Mouse (Mus musculus) midbrain, postnatal 0 days (tissue): ENCODE results near the gene Gm21981. TPM values are rescaled to one million over a fixed set of nuclear protein-coding genes. Genes with fewer than 3 reads are reported as not detected.

ENCODE experiments used
- ATAC-seq: fragments of 200-750 bp; cut with Nextera tagmentation; 2 replicates; pipeline ENCODE4 v1.8.0; 2017; ENCODE audit warnings: moderate number of reproducible peaks, mild to moderate bottlenecking, moderate TSS enrichment, moderate library complexity; ENCODE audit not compliant: low FRiP score
- DNase-seq: peaks from one replicate; pipeline ENCODE4 v3.0.0-alpha.2; 2015; ENCODE audit warnings: low spot score
- H3K27ac ChIP-seq: fragments of 300-500 bp; sonication (generic); 2 replicates; pipeline ENCODE4 v1.5.1; 2014; ENCODE audit warnings: low read depth, mild to moderate bottlenecking, low read length, mixed read lengths
- H3K27me3 ChIP-seq: fragments of 300-500 bp; sonication (generic); 2 replicates; pipeline ENCODE4 v1.6.1; 2014; ENCODE audit warnings: low read length, control low read depth, mixed read lengths; ENCODE audit not compliant: insufficient read depth
- H3K36me3 ChIP-seq: fragments of 300-500 bp; sonication (generic); 2 replicates; pipeline ENCODE4 v1.6.1; 2014; ENCODE audit warnings: low read length, control low read depth, mixed read lengths; ENCODE audit not compliant: insufficient read depth
- H3K4me1 ChIP-seq: fragments of 300-500 bp; sonication (generic); 2 replicates; pipeline ENCODE4 v1.6.1; 2014; ENCODE audit warnings: mild to moderate bottlenecking, control low read depth, antibody characterized with exemption, low read length, mixed read lengths; ENCODE audit not compliant: insufficient read depth
- H3K4me2 ChIP-seq: fragments of 300-500 bp; sonication (generic); 2 replicates; pipeline ENCODE4 v1.6.1; 2014; ENCODE audit warnings: low read depth, mild to moderate bottlenecking, low read length, mixed read lengths; ENCODE audit not compliant: poor library complexity, severe bottlenecking
- H3K4me3 ChIP-seq: fragments of 300-500 bp; sonication (generic); 2 replicates; pipeline ENCODE4 v1.5.1; 2014; ENCODE audit warnings: low read depth, mild to moderate bottlenecking, low read length, moderate library complexity
- H3K9ac ChIP-seq: fragments of 300-500 bp; sonication (generic); replicated peaks from 2 replicates; pipeline ENCODE4 v1.6.1; 2014; ENCODE audit warnings: mild to moderate bottlenecking, low read length, moderate library complexity, mixed read lengths; ENCODE audit not compliant: poor library complexity, severe bottlenecking
- H3K9me3 ChIP-seq: fragments of 300-500 bp; sonication (generic); 2 replicates; pipeline ENCODE4 v1.6.1; 2016; ENCODE audit warnings: low read length, control low read depth
- CTCF ChIP-seq: IDR thresholded peaks from 2 replicates; pipeline ENCODE4 v1.5.1; 2016; ENCODE audit warnings: antibody characterized with exemption, mild to moderate bottlenecking
- WGBS: fragments of 180-500 bp; shearing (Covaris S2); extraction: QIAGEN DNeasy Blood & Tissue Kit; methylation state at CpG from one replicate; pipeline ENCODE4 v1.1.7; 2014; 5-methylcytosine and 5-hydroxymethylcytosine counted together
- polyA plus RNA-seq: library from polyadenylated mRNA; unstranded; fragments of >200 nt; fragmentation: Nextera tagmentation; extraction: Ambion mirVana; gene quantifications from 2 replicates; pipeline ENCODE4 v1.2.1, GENCODE M21; 2015
- total RNA-seq: library from RNA; depleted of rRNA; stranded (reverse); fragments of >200 nt; gene quantifications from 2 replicates; pipeline ENCODE4 v1.2.3, GENCODE M21; 2014

Gene Gm21981
- total and polyA plus RNA-seq, 2 experiments from 2014 or later = 0.56 to 5.8 TPM

- Histone ChIP-seq H3K9ac (no peak overlapping the region), H3K27me3 (no peaks in the 10 kb centered on the region), H3K9me3 (no peaks in the 10 kb centered on the region), H3K36me3 (no peaks in the 10 kb centered on the region), H3K4me2 (no peak overlapping the region), H3K4me3 (no peak overlapping the region), H3K27ac (no peak overlapping the region), H3K4me1 (no peaks in the 10 kb centered on the region)
- no peak for DNase-seq
- ATAC-seq = no peak
- 84% methylated on average over 4 of the region's 4 CpGs for WGBS
- no peak for TF ChIP-seq CTCF
Measured at GRCm38 (mm10) chr17:47721183-47721582, 26.9 kb upstream of the Gm21981 start.

GRCm38 (mm10) chr17:47715037-47715436 lies 20.8 kb upstream of the Gm21981 start:
- Histone ChIP-seq H3K9ac (no peak overlapping the region), H3K36me3 (no peaks in the 10 kb centered on the region), H3K27me3 (no peaks in the 10 kb centered on the region), H3K9me3 (no peaks in the 10 kb centered on the region), H3K4me2 (no peak overlapping the region), H3K4me3 (no peak overlapping the region), H3K4me1 (no peaks in the 10 kb centered on the region), H3K27ac (no peak overlapping the region)
- DNase-seq (no peak), ATAC-seq (no peak)
- 55% methylated on average over 3 of the region's 3 CpGs for WGBS
- no peak for TF ChIP-seq CTCF

GRCm38 (mm10) chr17:47712889-47713571 lies 18.8 kb upstream of the Gm21981 start:
- H3K27ac ChIP-seq = peak overlapping the region; percentile 55; the same call in 1 of the 2 replicates
- no peaks in the 10 kb centered on the region for H3K36me3 ChIP-seq
- no peak for TF ChIP-seq CTCF
- ATAC-seq (no peak), DNase-seq (no peak)
- H3K4me3 ChIP-seq = no peak overlapping the region
- no peaks in the 10 kb centered on the region for H3K27me3 ChIP-seq
- no peaks in the 10 kb centered on the region for H3K4me1 ChIP-seq
- H3K9me3 ChIP-seq = no peaks in the 10 kb centered on the region
- H3K9ac ChIP-seq = no peak overlapping the region
- no peak overlapping the region for H3K4me2 ChIP-seq
- 40% methylated on average over 10 of the region's 22 CpGs for WGBS

- Histone ChIP-seq H3K27me3 (no peaks in the 10 kb centered on the region), H3K4me3 (no peak overlapping the region), H3K4me2 (no peak overlapping the region), H3K4me1 (no peaks in the 10 kb centered on the region), H3K36me3 (no peaks in the 10 kb centered on the region), H3K9me3 (no peaks in the 10 kb centered on the region), H3K27ac (no peak overlapping the region), H3K9ac (no peak overlapping the region)
- DNase-seq (no peak), ATAC-seq (0 out of 2 replicates have a peak, but pooled peaks have one; percentile 9)
- 72% methylated on average over 6 of the region's 6 CpGs for WGBS
- no peak for TF ChIP-seq CTCF
Measured at GRCm38 (mm10) chr17:47711883-47712282, 17.6 kb upstream of the Gm21981 start.

- WGBS = 84% methylated on average over 3 of the region's 3 CpGs
- Histone ChIP-seq H3K27me3 (no peaks in the 10 kb centered on the region), H3K9ac (no peak overlapping the region), H3K27ac (no peak overlapping the region), H3K9me3 (no peaks in the 10 kb centered on the region), H3K4me1 (no peaks in the 10 kb centered on the region), H3K4me2 (no peak overlapping the region), H3K36me3 (no peaks in the 10 kb centered on the region; the same call in 1 of the 2 replicates), H3K4me3 (no peak overlapping the region)
- DNase-seq (no peak), ATAC-seq (no peak)
- no peak for TF ChIP-seq CTCF
Measured at GRCm38 (mm10) chr17:47710036-47710435, 15.8 kb upstream of the Gm21981 start.

GRCm38 (mm10) chr17:47708972-47709371 lies 14.7 kb upstream of the Gm21981 start:
- ATAC-seq = no peak
- H3K9me3 ChIP-seq = no peaks in the 10 kb centered on the region
- WGBS = 79% methylated on average over 4 of the region's 4 CpGs

More at GRCm38 (mm10) chr17:47708972-47709371, 14.7 kb upstream of the Gm21981 start:
- Histone ChIP-seq H3K4me2 (no peak overlapping the region), H3K4me1 (no peaks in the 10 kb centered on the region), H3K9ac (no peak overlapping the region), H3K27ac (no peak overlapping the region), H3K4me3 (no peak overlapping the region), H3K36me3 (no peaks in the 10 kb centered on the region; the same call in 1 of the 2 replicates), H3K27me3 (no peaks in the 10 kb centered on the region)
- no peak for TF ChIP-seq CTCF
- no peak for DNase-seq
